Mouse (Mus musculus): Measurements from ENCODE around the gene Parvb.

Gene Parvb

GRCm38 (mm10) chr15:84217969-84218782 lies 13.7 kb upstream of the Parvb start:
- DNase-seq (ENCODE audit: low spot score) = no peak

DNA sequence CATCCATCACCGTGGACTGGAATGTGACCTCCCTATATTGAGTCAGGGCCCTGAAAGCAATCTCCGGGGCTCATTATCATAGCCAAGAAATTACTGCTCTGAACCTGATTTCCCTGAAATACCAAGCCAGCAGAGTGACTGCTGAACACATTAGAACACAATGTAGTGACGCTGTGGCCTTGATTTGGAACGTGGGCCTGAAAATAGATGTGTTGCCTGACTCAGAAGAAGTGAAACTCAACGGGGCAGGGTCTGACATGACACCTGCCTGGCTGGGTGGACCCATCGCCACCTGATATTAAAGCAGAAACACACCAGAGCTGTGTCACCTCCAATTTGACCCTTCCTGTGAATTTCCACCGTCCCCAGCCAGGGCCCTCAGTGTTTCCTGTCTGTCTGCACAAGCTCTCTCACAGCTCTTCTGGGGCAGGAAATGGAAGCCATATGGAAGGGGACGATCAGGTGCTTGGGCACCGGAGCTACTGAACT lies 13.0 kb upstream of the Parvb start:
- peak; percentile 72 for DNase-seq (ENCODE audit: low spot score)

- DNase-seq (ENCODE audit: low spot score) = no peak
Measured at GRCm38 (mm10) chr15:84221539-84221938, 10.3 kb upstream of the Parvb start.

DNA sequence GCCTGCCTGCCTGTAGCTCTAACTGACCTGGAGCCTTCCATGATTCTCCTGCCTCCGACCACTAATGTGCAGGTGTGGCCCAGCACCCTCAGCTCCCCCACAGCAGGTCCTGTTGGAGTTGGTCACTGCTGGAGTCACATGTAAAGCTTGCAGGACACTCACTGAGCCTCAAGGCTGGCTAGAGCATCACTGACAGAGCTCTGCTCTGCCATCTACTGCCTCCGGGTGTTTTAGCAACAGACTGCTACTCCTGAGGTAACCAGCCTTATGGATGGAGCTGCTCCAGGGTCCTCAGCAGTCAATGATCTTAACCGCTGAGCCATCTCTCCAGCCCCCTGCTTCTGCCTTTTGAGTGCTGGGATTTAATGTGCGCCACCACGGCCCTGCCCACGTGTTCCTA lies 8.4 kb upstream of the Parvb start:
- DNase-seq (ENCODE audit: low spot score) = peak; percentile 66

DNA sequence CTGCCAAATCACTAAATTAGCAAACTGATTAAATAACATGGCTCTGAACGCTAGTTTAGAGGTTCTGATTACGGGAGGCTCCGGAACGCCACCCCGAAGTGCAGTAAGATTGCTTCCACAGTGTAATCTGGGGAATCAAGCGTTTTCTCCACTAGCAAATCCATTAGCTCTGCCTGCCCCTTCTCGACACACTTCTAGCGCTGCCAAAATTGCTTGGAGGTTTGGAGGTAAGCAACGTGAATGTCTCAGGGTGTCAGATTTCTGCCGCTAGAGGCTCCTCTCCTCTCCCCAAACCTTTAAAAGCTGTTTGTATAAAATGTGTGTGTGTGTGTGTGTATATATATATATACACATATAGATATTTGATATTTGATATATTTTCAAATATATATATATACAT lies 7.1 kb upstream of the Parvb start:
- DNase-seq (ENCODE audit: low spot score) = no peak

DNA sequence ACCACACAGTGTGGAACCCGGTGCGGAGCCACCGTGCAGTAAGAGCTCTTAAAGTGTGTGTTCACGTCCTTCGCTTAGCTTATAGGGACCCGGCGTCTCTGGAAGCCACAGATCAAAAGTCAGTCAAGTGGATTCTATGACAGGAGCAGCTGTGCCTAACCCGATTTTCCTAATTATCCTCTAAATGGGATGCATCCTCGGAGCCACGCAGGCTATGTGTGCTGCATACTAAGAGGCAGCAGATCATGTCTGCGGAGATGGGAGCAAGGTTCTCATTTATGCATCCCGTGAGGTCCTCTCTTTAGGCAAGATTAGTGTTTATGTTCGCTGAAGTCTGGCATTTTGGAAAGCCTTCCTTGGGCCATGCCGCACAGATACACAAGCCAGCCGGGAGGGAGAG lies 4.9 kb upstream of the Parvb start:
- no peak for DNase-seq (ENCODE audit: low spot score)

- no peak for DNase-seq (ENCODE audit: low spot score)
Measured at GRCm38 (mm10) chr15:84230661-84231060, 1.2 kb upstream of the Parvb start.

GRCm38 (mm10) chr15:84231113-84231712 lies 630 bp upstream of the Parvb start:
- DNase-seq (ENCODE audit: low spot score) = no peak

GRCm38 (mm10) chr15:84232609-84233008 lies 766 bp downstream of the Parvb start:
- DNase-seq (ENCODE audit: low spot score) = no peak

GRCm38 (mm10) chr15:84234794-84235581 lies 3.1 kb downstream of the Parvb start:
- no peak for DNase-seq (ENCODE audit: low spot score)

DNA sequence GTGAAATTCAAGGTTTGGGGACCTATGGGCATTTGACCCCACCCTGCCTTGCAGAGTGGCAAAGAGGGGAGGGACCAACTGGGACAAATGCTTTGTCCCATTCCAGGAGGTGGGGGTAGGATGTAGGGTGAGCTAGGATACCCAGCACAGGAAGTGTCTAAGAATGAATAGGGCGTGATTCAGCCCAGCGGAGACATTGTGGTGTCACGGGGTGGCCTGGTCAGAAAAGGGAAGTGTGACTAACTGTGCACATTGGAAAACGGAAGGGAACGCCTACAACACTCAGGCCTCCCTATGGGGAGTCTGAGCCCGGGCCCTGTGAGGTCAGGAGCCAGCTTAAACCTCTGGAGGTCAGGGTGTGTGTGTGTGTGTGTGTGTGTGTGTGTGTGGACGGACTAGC lies 3.8 kb downstream of the Parvb start:
- DNase-seq (ENCODE audit: low spot score) = no peak

DNA sequence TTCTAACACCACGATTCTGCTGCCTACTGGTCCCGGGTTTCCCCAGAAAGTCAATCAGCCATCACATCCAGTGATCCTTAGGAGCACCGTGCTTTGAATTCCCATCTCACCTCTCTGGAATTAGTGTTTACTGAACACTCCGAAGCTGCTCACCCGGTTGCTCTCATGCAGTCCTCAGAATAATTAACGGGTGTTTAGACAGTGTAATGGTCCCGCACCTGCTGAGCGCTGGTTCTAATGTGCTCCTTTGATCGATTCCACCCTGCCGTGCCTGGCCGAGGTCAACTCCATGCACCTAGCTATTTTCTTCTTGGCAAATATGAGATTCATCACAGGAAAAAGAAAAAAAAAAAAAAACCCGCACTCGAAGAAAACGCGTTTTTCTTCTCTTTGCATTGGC lies 6.7 kb downstream of the Parvb start:
- no peak for DNase-seq (ENCODE audit: low spot score)

- no peak for DNase-seq (ENCODE audit: low spot score)
Measured at GRCm38 (mm10) chr15:84238991-84239401, 7.2 kb downstream of the Parvb start.

DNA sequence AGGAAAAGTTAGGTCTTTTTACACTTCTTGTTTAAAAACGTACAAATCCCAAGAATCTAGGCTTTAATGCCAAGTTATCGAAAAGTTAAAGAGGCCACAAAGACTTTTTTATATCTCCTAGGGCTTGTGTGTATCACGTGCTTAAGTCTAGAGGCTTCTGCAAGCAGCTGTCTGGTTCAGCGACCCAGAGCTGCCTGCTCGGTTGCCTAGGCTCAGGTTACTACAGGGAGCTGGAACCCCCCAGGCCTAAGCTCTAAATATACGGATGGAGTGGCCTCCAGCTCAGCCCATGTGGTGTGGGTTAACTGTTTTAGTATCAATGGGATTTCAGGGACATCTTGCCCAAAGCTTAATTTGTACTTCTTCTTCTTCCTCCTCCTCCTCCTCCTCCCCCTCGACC lies 9.7 kb downstream of the Parvb start:
- peak; percentile 59 for DNase-seq (ENCODE audit: low spot score)

GRCm38 (mm10) chr15:84245104-84245503 lies 13.3 kb downstream of the Parvb start:
- DNase-seq (ENCODE audit: low spot score) = no peak

DNA sequence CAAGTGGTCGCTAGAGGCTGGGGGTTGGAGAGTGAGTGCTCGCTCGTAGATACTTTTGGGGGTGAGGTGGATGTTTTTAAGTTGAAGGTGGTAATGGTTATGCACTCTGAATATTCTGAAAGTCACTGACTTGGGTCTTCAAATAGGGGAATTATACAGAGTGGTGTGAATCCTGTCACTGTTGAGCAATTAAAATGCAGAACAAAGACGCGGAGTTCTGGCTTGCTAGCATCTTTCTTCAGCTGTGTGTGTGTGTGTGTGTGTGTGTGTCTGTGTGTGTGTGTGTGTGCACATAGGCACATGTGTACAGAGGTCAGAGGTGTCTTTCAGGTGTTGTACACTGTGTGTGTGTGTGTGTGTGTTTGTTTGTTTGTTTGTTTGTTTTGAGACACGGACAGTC lies 14.4 kb downstream of the Parvb start:
- no peak for DNase-seq (ENCODE audit: low spot score)

GRCm38 (mm10) chr15:84247309-84247708 lies 15.5 kb downstream of the Parvb start:
- no peak for DNase-seq (ENCODE audit: low spot score)

DNA sequence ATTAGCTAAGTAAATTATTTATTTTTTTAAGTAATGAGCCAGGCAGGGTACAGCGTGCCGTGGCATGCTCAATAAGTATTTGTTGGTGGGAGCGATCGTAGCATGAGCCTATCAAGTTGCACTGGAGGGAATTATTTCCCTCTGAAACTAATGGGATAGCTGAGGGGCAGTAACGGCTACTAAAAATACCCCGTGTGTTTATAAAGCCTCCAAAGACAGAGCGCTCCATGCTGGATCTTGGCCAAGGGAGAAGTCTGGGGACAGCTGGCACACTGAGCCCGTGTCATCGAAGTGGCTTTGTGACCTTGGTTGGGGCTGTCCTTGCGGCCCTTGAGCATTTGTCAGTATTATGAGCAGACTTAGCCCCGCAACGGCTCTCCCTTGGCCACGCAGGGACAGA lies 19.4 kb downstream of the Parvb start:
- DNase-seq (ENCODE audit: low spot score) = no peak

GRCm38 (mm10) chr15:84252645-84253044 lies 20.8 kb downstream of the Parvb start:
- no peak for DNase-seq (ENCODE audit: low spot score)

DNA sequence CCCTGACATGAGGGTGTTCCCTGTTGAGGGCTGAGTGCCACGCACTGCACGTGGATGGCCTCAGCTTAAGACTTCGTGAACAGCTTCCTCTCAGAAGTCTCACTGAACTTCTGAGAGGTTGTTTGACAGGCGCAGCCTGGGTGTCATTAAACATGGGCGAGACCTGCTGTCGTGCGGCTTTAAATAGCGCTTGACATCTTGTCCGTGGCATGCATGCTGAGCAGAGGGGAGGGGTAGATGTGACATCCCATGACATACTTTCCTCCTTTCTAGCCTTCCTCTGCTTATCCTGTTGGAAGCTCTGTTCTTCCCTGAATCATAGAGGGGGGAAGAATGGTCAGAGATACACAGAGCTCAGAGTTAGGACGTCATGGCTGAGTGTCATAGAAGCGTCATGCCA lies 21.9 kb downstream of the Parvb start:
- no peak for DNase-seq (ENCODE audit: low spot score)

- DNase-seq (ENCODE audit: low spot score) = no peak
Measured at GRCm38 (mm10) chr15:84254387-84254786, 22.5 kb downstream of the Parvb start.

DNA sequence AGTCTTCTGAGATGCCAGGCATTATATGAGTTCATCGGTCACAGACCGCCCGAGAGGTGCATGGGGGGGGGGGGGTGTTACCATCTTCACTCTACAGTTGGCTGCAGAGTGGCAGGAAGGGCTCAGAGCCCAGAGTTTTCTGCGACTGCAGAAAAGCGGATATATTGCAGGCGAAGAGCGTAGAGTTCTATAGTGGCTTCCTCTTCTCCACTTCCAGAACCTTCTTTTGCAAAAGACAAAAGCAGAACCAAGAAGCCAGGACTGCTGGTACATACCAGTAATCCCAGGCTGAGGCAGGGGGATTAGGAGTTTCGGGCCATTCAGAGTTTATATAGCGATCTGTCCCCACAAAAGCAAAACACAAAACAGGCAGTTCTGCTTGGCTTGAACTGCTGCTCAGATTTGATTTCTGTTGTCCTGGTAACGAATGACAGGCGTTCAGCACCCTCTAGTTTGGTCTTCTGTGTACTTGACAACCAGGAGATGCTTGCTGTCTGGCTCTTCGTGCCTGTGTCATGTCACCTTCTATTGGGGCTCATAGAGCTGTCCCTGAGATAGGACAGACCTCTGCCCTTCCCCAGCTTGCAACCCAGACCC lies 24.5 kb downstream of the Parvb start:
- no peak for DNase-seq (ENCODE audit: low spot score)
